Mouse (Mus musculus) ES-Bruce4 (cell line): ENCODE measurements at regions not wholly inside any gene's neighbourhood (a gene's known extent, or its start where the extent isn't known, plus 50 kb on each side); places are given as distances from the start of the nearest gene placed in this dataset.

Source experiments
- H3K27ac ChIP-seq: 2 replicates; pipeline ENCODE4 v1.5.1; 2012; ENCODE audit warnings: low read length, inconsistent platforms; ENCODE audit not compliant: insufficient read depth
- H3K27me3 ChIP-seq: 2 replicates; pipeline ENCODE4 v1.6.1; 2012; ENCODE audit warnings: mild to moderate bottlenecking, low read length, inconsistent platforms; ENCODE audit not compliant: control insufficient read depth, poor library complexity, insufficient read depth, severe bottlenecking
- H3K36me3 ChIP-seq: 2 replicates; pipeline ENCODE4 v1.6.1; 2012; ENCODE audit warnings: inconsistent platforms, mild to moderate bottlenecking, low read length, moderate library complexity; ENCODE audit not compliant: control insufficient read depth, poor library complexity, insufficient read depth, severe bottlenecking
- H3K4me1 ChIP-seq: one replicate; pipeline ENCODE4 v1.8.1; 2011; ENCODE audit warnings: low read length; ENCODE audit not compliant: control insufficient read depth, insufficient read depth
- H3K4me3 ChIP-seq: 2 replicates; pipeline ENCODE4 v1.5.1; 2011; ENCODE audit warnings: low read depth, mild to moderate bottlenecking, low read length
- H3K9ac ChIP-seq: 2 replicates; pipeline ENCODE4 v1.6.1; 2012; ENCODE audit warnings: low read depth, mild to moderate bottlenecking, inconsistent platforms; ENCODE audit not compliant: poor library complexity, severe bottlenecking
- H3K9me3 ChIP-seq: replicated peaks from 2 replicates; pipeline ENCODE4 v1.6.1; 2012; ENCODE audit warnings: mild to moderate bottlenecking, low read length, inconsistent platforms; ENCODE audit not compliant: control insufficient read depth, poor library complexity, insufficient read depth, severe bottlenecking
- CTCF ChIP-seq: IDR thresholded peaks from one replicate; pipeline ENCODE4 v1.8.1; 2011; ENCODE audit warnings: low read depth, low read length
- EP300 ChIP-seq: IDR thresholded peaks from 2 replicates; pipeline ENCODE4 v1.6.1; 2011; ENCODE audit warnings: low read depth, low read length; ENCODE audit not compliant: insufficient read depth
- POLR2A ChIP-seq: IDR thresholded peaks from one replicate; pipeline ENCODE4 v1.8.1; 2011; ENCODE audit warnings: low read length; ENCODE audit not compliant: insufficient read depth

DNA sequence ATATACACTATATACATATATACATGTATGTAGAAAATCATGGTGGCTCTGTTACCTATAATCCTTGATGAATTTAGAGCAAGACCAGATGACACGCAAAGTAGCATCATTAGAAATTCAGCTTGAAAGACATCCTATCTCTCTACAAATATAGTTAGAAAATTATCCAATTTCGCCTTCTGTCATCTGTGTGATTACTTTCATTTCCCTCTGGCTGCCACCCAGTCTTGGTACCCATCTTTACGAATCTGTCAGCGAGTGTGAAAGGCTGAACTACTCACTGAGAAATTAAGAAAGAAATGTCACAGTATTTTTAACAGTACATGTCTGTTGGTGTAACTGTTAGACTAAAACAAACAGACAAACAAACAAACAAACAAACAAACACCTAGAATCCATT lies 67.8 kb upstream of the Gm14444 start:
- Histone ChIP-seq H3K27me3 (no peaks in the 10 kb centered on the region), H3K9ac (no peak overlapping the region), H3K4me1 (no peaks in the 10 kb centered on the region), H3K9me3 (no peaks in the 10 kb centered on the region), H3K4me3 (no peak overlapping the region), H3K36me3 (no peaks in the 10 kb centered on the region), H3K27ac (no peak overlapping the region)
- TF ChIP-seq POLR2A = no peak
- no peak for TF ChIP-seq EP300
- no peak for TF ChIP-seq CTCF

GRCm38 (mm10) chr2:174948106-174948505 lies 61.9 kb upstream of the Gm14444 start:
- Histone ChIP-seq H3K4me1 (no peaks in the 10 kb centered on the region), H3K27me3 (no peaks in the 10 kb centered on the region), H3K4me3 (no peak overlapping the region), H3K9me3 (no peaks in the 10 kb centered on the region), H3K36me3 (no peaks in the 10 kb centered on the region), H3K27ac (no peak overlapping the region), H3K9ac (no peak overlapping the region)
- TF ChIP-seq CTCF = no peak
- no peak for TF ChIP-seq EP300
- TF ChIP-seq POLR2A = no peak
